12 mouse cellular contexts compared by ENCODE assay signal in genomic region chr6:23637081-23637480, GRCm38 (mm10). TPM values are rescaled to one million over a fixed set of nuclear protein-coding genes. Genes with fewer than 3 reads are reported as not detected.
DNase-seq lines count a peak whose midpoint lies in the region; ATAC-seq and TF ChIP-seq lines count a peak whose summit lies in the region.
"Had no signal": no experiment of that assay in that cellular context is flagged by ENCODE, and none has a peak within 500 bp of the region (broad histone marks: within the 10 kb centered on the region; RNA-seq: fewer than 3 reads in every experiment).

No protein-coding gene starts in this region.

- peak; percentile 35 for DNase-seq in hindbrain, postnatal 0 days (ENCODE audit: low spot score)
- DNase-seq in urinary bladder, postnatal 14 days (ENCODE audit: low spot score): peak; percentile 10
- DNase-seq in urinary bladder, postnatal 10 days (ENCODE audit: low spot score): no peak
- DNase-seq in cerebellum, postnatal 14 days: peak; percentile 72 to 77
- DNase-seq in thymus, postnatal 14 days: no peak
- no peak for DNase-seq in kidney, adult 2 months
- DNase-seq in kidney, adult 11 months: no peak

- no peak for ATAC-seq in hindbrain, postnatal 0 days
- ATAC-seq in hindbrain, embryonic 13.5 days (ENCODE audit: low FRiP score): no peak

- H3K27me3 ChIP-seq in hindbrain, postnatal 0 days (ENCODE audit: insufficient read depth, low read length): no peaks in the 10 kb centered on the region
- H3K27me3 ChIP-seq in hindbrain, embryonic 13.5 days: no peaks in the 10 kb centered on the region
- H3K27me3 ChIP-seq in kidney, adult 2 months (replicated peaks; ENCODE audit: control insufficient read depth, insufficient read depth, low read length): no peaks in the 10 kb centered on the region

- no peak overlapping the region for H3K9ac ChIP-seq in hindbrain, postnatal 0 days (replicated peaks; ENCODE audit: low read length)
- H3K9ac ChIP-seq in hindbrain, embryonic 13.5 days: no peak overlapping the region

- no peaks in the 10 kb centered on the region for H3K36me3 ChIP-seq in hindbrain, postnatal 0 days (ENCODE audit: insufficient read depth, low read length)
- no peaks in the 10 kb centered on the region for H3K36me3 ChIP-seq in hindbrain, embryonic 13.5 days
- no peaks in the 10 kb centered on the region for H3K36me3 ChIP-seq in kidney, adult 2 months (ENCODE audit: control insufficient read depth, insufficient read depth, low read length)

- no peak overlapping the region for H3K27ac ChIP-seq in hindbrain, postnatal 0 days
- H3K27ac ChIP-seq in hindbrain, embryonic 13.5 days: no peak overlapping the region
- no peak overlapping the region for H3K27ac ChIP-seq in kidney, adult 2 months (ENCODE audit: insufficient read depth, low read depth, low read length)

- H3K4me3 ChIP-seq in hindbrain, postnatal 0 days (ENCODE audit: low read length): no peak overlapping the region
- H3K4me3 ChIP-seq in hindbrain, embryonic 13.5 days: no peak overlapping the region
- no peak overlapping the region for H3K4me3 ChIP-seq in kidney, adult 2 months (ENCODE audit: insufficient read depth, low read depth, low read length)

- H3K4me2 ChIP-seq in hindbrain, postnatal 0 days (ENCODE audit: low read depth, low read length): no peak overlapping the region
- H3K4me2 ChIP-seq in hindbrain, embryonic 13.5 days: no peak overlapping the region

- no peaks in the 10 kb centered on the region for H3K4me1 ChIP-seq in hindbrain, postnatal 0 days (ENCODE audit: insufficient read depth, low read length)
- no peaks in the 10 kb centered on the region for H3K4me1 ChIP-seq in hindbrain, embryonic 13.5 days (replicated peaks)
- no peaks in the 10 kb centered on the region for H3K4me1 ChIP-seq in kidney, adult 2 months (ENCODE audit: control insufficient read depth, insufficient read depth, low read length)

- H3K9me3 ChIP-seq in hindbrain, postnatal 0 days (ENCODE audit: low read length): no peaks in the 10 kb centered on the region
- no peaks in the 10 kb centered on the region for H3K9me3 ChIP-seq in hindbrain, embryonic 13.5 days

- no peak for TF ChIP-seq POLR2A in kidney, adult 2 months (IDR thresholded peaks at IDR 0.05; ENCODE audit: low read depth, low read length)

- 61% methylated on average over 3 of the region's 3 CpGs for WGBS in hindbrain, postnatal 0 days
- 77% methylated on average over 3 of the region's 3 CpGs for WGBS in hindbrain, embryonic 13.5 days
- 77% methylated on average over 3 of the region's 3 CpGs for WGBS in kidney, adult 2 months

- no peak for TF ChIP-seq CTCF in hindbrain, postnatal 0 days (IDR thresholded peaks at IDR 0.05; ENCODE audit: low read depth)
- no peak for TF ChIP-seq CTCF in kidney, adult 2 months (conservative IDR thresholded peaks at IDR 0.05; ENCODE audit: insufficient read depth, insufficient read length, low read depth, low read length)

RNA-seq across cellular contexts. Expression of gene Rnf133, which starts 13.0 kb away (rescaled TPM):
- 0.65 and 2.2 TPM in 2 replicates for total RNA-seq in hindbrain, postnatal 0 days (2014; rRNA removed)
- not detected in 2 replicates for polyA plus RNA-seq in hindbrain, postnatal 0 days (2015; fragmentation: Nextera tagmentation; extraction: Ambion mirVana)
- polyA plus RNA-seq in hindbrain, embryonic 13.5 days (2015; fragmentation: Nextera tagmentation; extraction: Ambion mirVana): not detected in 2 replicates
- polyA plus RNA-seq in kidney, adult 2 months (2012; rRNA removed): not detected in 2 replicates
- polyA plus RNA-seq: hindbrain, embryonic 11.5 days; limb, embryonic 11.5 days; lung, embryonic 16.5 days; stomach, embryonic 16.5 days had no signal

RNA-seq across cellular contexts. Expression of gene Rnf148, which starts 17.9 kb away (rescaled TPM):
- 1.5 and 1.9 TPM in 2 replicates for total RNA-seq in hindbrain, postnatal 0 days (2014; rRNA removed)
- polyA plus RNA-seq in hindbrain, postnatal 0 days (2015; fragmentation: Nextera tagmentation; extraction: Ambion mirVana): 0.19 TPM in 1 of 2 replicates, not detected in the other
- not detected in 2 replicates for polyA plus RNA-seq in hindbrain, embryonic 13.5 days (2015; fragmentation: Nextera tagmentation; extraction: Ambion mirVana)
- polyA plus RNA-seq in kidney, adult 2 months (2012; rRNA removed): 0.07 TPM in 1 of 2 replicates, not detected in the other
- polyA plus RNA-seq: hindbrain, embryonic 11.5 days; limb, embryonic 11.5 days; lung, embryonic 16.5 days had no signal

Comparison
In these comparisons a context has a peak if more than half of its experiments do, and no peak if none do; other contexts are left out.
1. DNase-seq: peak in hindbrain, postnatal 0 days (single experiment), urinary bladder, postnatal 14 days (single experiment) and cerebellum, postnatal 14 days (2 of 2); none in urinary bladder, postnatal 10 days (single experiment), thymus, postnatal 14 days (single experiment), kidney, adult 2 months (single experiment) and kidney, adult 11 months (single experiment).